ENCODE assay signal across 9 mouse cellular contexts in genomic region chr14:55604823-55605222, GRCm38 (mm10). TPM values are rescaled to one million over a fixed set of nuclear protein-coding genes. Genes with fewer than 3 reads are reported as not detected.
DNase-seq lines count a peak whose midpoint lies in the region; ATAC-seq lines count a peak whose summit lies in the region.
"Had no signal": no experiment of that assay in that cellular context is flagged by ENCODE, and none has a peak within 500 bp of the region (broad histone marks: within the 10 kb centered on the region; RNA-seq: fewer than 3 reads in every experiment).

No protein-coding gene starts in this region.

- 91% methylated on average over 11 of the region's 11 CpGs for WGBS in heart, embryonic 14.5 days
- 94% methylated on average over 11 of the region's 11 CpGs for WGBS in heart, embryonic 11.5 days (ENCODE audit: insufficient replicate concordance)
- WGBS in stomach, embryonic 14.5 days: 92% methylated on average over 11 of the region's 11 CpGs
- WGBS in forebrain, embryonic 12.5 days: 95% methylated on average over 11 of the region's 11 CpGs

- H3K27ac ChIP-seq in heart, embryonic 14.5 days (replicated peaks in 1 of 2; ENCODE audit: control insufficient read depth in 1 of 2, insufficient read depth in 1 of 2, low read depth in 2 of 2, low read length in 2 of 2): no peak overlapping the region
- no peak overlapping the region for H3K27ac ChIP-seq in heart, embryonic 11.5 days (ENCODE audit: low read depth, low read length)
- H3K27ac ChIP-seq in stomach, embryonic 14.5 days (ENCODE audit: low read length): no peak overlapping the region
- H3K27ac ChIP-seq in forebrain, embryonic 12.5 days: no peak overlapping the region
- H3K27ac ChIP-seq: neural tube, embryonic 12.5 days had no signal

- H3K4me1 ChIP-seq in heart, embryonic 14.5 days (ENCODE audit: control insufficient read depth in 2 of 2, insufficient read depth in 2 of 2, low read length in 2 of 2): peaks cover 7 to 8% of the 10 kb centered on the region in 2 experiments; a peak in 3 of 4 replicates
- H3K4me1 ChIP-seq in heart, embryonic 11.5 days (ENCODE audit: control insufficient read depth, insufficient read depth, low read length): peaks cover 11% of the 10 kb centered on the region; the same call in 1 of the 2 replicates
- H3K4me1 ChIP-seq in megakaryocyte, embryonic 14.5 days: peaks cover 62% of the 10 kb centered on the region
- H3K4me1 ChIP-seq in stomach, embryonic 14.5 days (ENCODE audit: control insufficient read depth, insufficient read depth, low read length): peaks cover 10% of the 10 kb centered on the region; the same call in 1 of the 2 replicates
- H3K4me1 ChIP-seq in forebrain, embryonic 12.5 days: peaks cover 12% of the 10 kb centered on the region
- H3K4me1 ChIP-seq: neural tube, embryonic 12.5 days had no signal

- no peaks in the 10 kb centered on the region for H3K27me3 ChIP-seq in heart, embryonic 14.5 days (ENCODE audit: control insufficient read depth, insufficient read depth, low read length)
- H3K27me3 ChIP-seq in heart, embryonic 11.5 days (ENCODE audit: control insufficient read depth, insufficient read depth, low read length): no peaks in the 10 kb centered on the region
- H3K27me3 ChIP-seq in megakaryocyte, embryonic 14.5 days (replicated peaks): no peaks in the 10 kb centered on the region
- H3K27me3 ChIP-seq in stomach, embryonic 14.5 days (ENCODE audit: control insufficient read depth, insufficient read depth, low read length): no peaks in the 10 kb centered on the region
- H3K27me3 ChIP-seq in forebrain, embryonic 12.5 days: no peaks in the 10 kb centered on the region
- H3K27me3 ChIP-seq: neural tube, embryonic 12.5 days had no signal

- peaks cover 84% of the 10 kb centered on the region for H3K36me3 ChIP-seq in heart, embryonic 14.5 days (ENCODE audit: control insufficient read depth, insufficient read depth, low read length)
- H3K36me3 ChIP-seq in heart, embryonic 11.5 days (ENCODE audit: control insufficient read depth, insufficient read depth, low read length): peaks cover 34% of the 10 kb centered on the region
- H3K36me3 ChIP-seq in megakaryocyte, embryonic 14.5 days (replicated peaks; ENCODE audit: low read length): peaks cover 88% of the 10 kb centered on the region
- H3K36me3 ChIP-seq in stomach, embryonic 14.5 days (ENCODE audit: control insufficient read depth, insufficient read depth, low read length): peaks cover 50% of the 10 kb centered on the region
- peaks cover 84% of the 10 kb centered on the region for H3K36me3 ChIP-seq in forebrain, embryonic 12.5 days (replicated peaks)

- peak overlapping the region; percentile 78 for H3K4me2 ChIP-seq in heart, embryonic 14.5 days (ENCODE audit: low read length)
- no peak overlapping the region; the same call in 1 of the 2 replicates for H3K4me2 ChIP-seq in heart, embryonic 11.5 days
- no peak overlapping the region; the same call in 1 of the 2 replicates for H3K4me2 ChIP-seq in stomach, embryonic 14.5 days (replicated peaks; ENCODE audit: low read depth, low read length)
- H3K4me2 ChIP-seq in forebrain, embryonic 12.5 days: no peak overlapping the region

- no peaks in the 10 kb centered on the region for H3K9me3 ChIP-seq in heart, embryonic 14.5 days (ENCODE audit: control insufficient read depth, low read length)
- no peaks in the 10 kb centered on the region for H3K9me3 ChIP-seq in heart, embryonic 11.5 days (replicated peaks; ENCODE audit: control insufficient read depth, low read length)
- no peaks in the 10 kb centered on the region for H3K9me3 ChIP-seq in megakaryocyte, embryonic 14.5 days
- no peaks in the 10 kb centered on the region for H3K9me3 ChIP-seq in stomach, embryonic 14.5 days (ENCODE audit: control insufficient read depth, low read depth, low read length)
- H3K9me3 ChIP-seq in forebrain, embryonic 12.5 days: no peaks in the 10 kb centered on the region
- H3K9me3 ChIP-seq: neural tube, embryonic 12.5 days had no signal

- no peak for ATAC-seq in heart, embryonic 14.5 days (ENCODE audit: insufficient number of reproducible peaks, insufficient read depth, low FRiP score, low read depth)
- no peak for ATAC-seq in heart, embryonic 11.5 days (replicated peaks; ENCODE audit: insufficient number of reproducible peaks, low FRiP score, low TSS enrichment)
- no peak for ATAC-seq in megakaryocyte, adult 5-6 weeks (ENCODE audit: poor library complexity, severe bottlenecking)
- 0 out of 2 replicates have a peak, but pooled peaks have one; percentile 7 for ATAC-seq in granulocyte monocyte progenitor cell, adult 5-6 weeks (replicated peaks; ENCODE audit: poor library complexity, severe bottlenecking)
- no peak for ATAC-seq in stomach, embryonic 14.5 days (ENCODE audit: insufficient number of reproducible peaks, insufficient read depth, low FRiP score, low read depth)
- ATAC-seq in forebrain, embryonic 12.5 days (ENCODE audit: low FRiP score): no peak

- H3K4me3 ChIP-seq in heart, embryonic 14.5 days (ENCODE audit: control insufficient read depth in 1 of 2, insufficient read depth in 1 of 2, low read depth in 1 of 2, low read length in 2 of 2): peak overlapping the region in 1 of 2 experiments; percentile 48; a peak in 1 of 4 replicates
- H3K4me3 ChIP-seq in heart, embryonic 11.5 days (ENCODE audit: low read depth, low read length): no peak overlapping the region
- H3K4me3 ChIP-seq in megakaryocyte, embryonic 14.5 days (replicated peaks): peak overlapping the region; percentile 95
- H3K4me3 ChIP-seq in stomach, embryonic 14.5 days (ENCODE audit: low read depth, low read length): no peak overlapping the region
- H3K4me3 ChIP-seq in forebrain, embryonic 12.5 days (replicated peaks): no peak overlapping the region
- H3K4me3 ChIP-seq: neural tube, embryonic 12.5 days had no signal

- H3K9ac ChIP-seq in heart, embryonic 14.5 days (ENCODE audit: low read length): no peak overlapping the region
- H3K9ac ChIP-seq in heart, embryonic 11.5 days (ENCODE audit: low read depth, low read length): no peak overlapping the region
- H3K9ac ChIP-seq in stomach, embryonic 14.5 days (replicated peaks; ENCODE audit: low read depth, low read length): 0 out of 2 replicates have a peak overlapping the region, but pooled peaks have one; percentile 11
- H3K9ac ChIP-seq in forebrain, embryonic 12.5 days: no peak overlapping the region

- no peak for DNase-seq in cerebellum, adult 9-10 months

RNA-seq across cellular contexts. Expression of gene Irf9, which starts 1.5 kb away (rescaled TPM):
- 9.8 and 10.1 TPM in 2 replicates for polyA plus RNA-seq in heart, embryonic 14.5 days (2014; fragmentation: Nextera tagmentation; extraction: Ambion mirVana)
- polyA plus RNA-seq in heart, embryonic 11.5 days (2014; fragmentation: Nextera tagmentation; extraction: Ambion mirVana): 6.4 and 7.5 TPM in 2 replicates
- 40.0 and 114 TPM in 2 replicates for polyA plus RNA-seq in megakaryocyte, embryonic 14.5 days (2012; ENCODE audit: insufficient read depth, low replicate concordance)
- 69.7 and 70.9 TPM in 2 replicates for total RNA-seq in megakaryocyte, adult 5-6 weeks (2015)
- 92.0 and 98.7 TPM in 2 replicates for total RNA-seq in megakaryocyte, adult 5-6 weeks (2017)
- total RNA-seq in granulocyte monocyte progenitor cell, adult 5-6 weeks (2014; fragmentation: Nextera tagmentation): 23.4 and 31.2 TPM in 2 replicates
- total RNA-seq in granulocyte monocyte progenitor cell, adult 5-6 weeks (2017): 21.9 and 27.4 TPM in 2 replicates
- 7.4 and 8.1 TPM in 2 replicates for polyA plus RNA-seq in stomach, embryonic 14.5 days (2014; fragmentation: Nextera tagmentation; extraction: Ambion mirVana)
- 9.8 and 10.3 TPM in 2 replicates for polyA plus RNA-seq in forebrain, embryonic 12.5 days (2016; fragmentation: Nextera tagmentation; extraction: Ambion mirVana)

RNA-seq across cellular contexts. Expression of gene Rec8, which starts 13.0 kb away (rescaled TPM):
- polyA plus RNA-seq in heart, embryonic 14.5 days (2014; fragmentation: Nextera tagmentation; extraction: Ambion mirVana): 7.1 and 10.2 TPM in 2 replicates
- 8.8 and 14.1 TPM in 2 replicates for polyA plus RNA-seq in heart, embryonic 11.5 days (2014; fragmentation: Nextera tagmentation; extraction: Ambion mirVana)
- 1.4 and 9.7 TPM in 2 replicates for polyA plus RNA-seq in megakaryocyte, embryonic 14.5 days (2012; ENCODE audit: insufficient read depth, low replicate concordance)
- 0.42 and 2.2 TPM in 2 replicates for total RNA-seq in megakaryocyte, adult 5-6 weeks (2015)
- total RNA-seq in megakaryocyte, adult 5-6 weeks (2017): 0.15 and 2.2 TPM in 2 replicates
- 1.0 TPM in 1 of 2 replicates, not detected in the other for total RNA-seq in granulocyte monocyte progenitor cell, adult 5-6 weeks (2014; fragmentation: Nextera tagmentation)
- total RNA-seq in granulocyte monocyte progenitor cell, adult 5-6 weeks (2017): 0.26 TPM in 1 of 2 replicates, not detected in the other
- 7.1 and 10.9 TPM in 2 replicates for polyA plus RNA-seq in stomach, embryonic 14.5 days (2014; fragmentation: Nextera tagmentation; extraction: Ambion mirVana)
- polyA plus RNA-seq in forebrain, embryonic 12.5 days (2016; fragmentation: Nextera tagmentation; extraction: Ambion mirVana): 7.2 and 8.5 TPM in 2 replicates

RNA-seq across cellular contexts. Expression of gene Rnf31, which starts 13.3 kb away (rescaled TPM):
- polyA plus RNA-seq in heart, embryonic 14.5 days (2014; fragmentation: Nextera tagmentation; extraction: Ambion mirVana): 12.7 and 13.1 TPM in 2 replicates
- polyA plus RNA-seq in heart, embryonic 11.5 days (2014; fragmentation: Nextera tagmentation; extraction: Ambion mirVana): 11.2 and 13.0 TPM in 2 replicates
- polyA plus RNA-seq in megakaryocyte, embryonic 14.5 days (2012; ENCODE audit: insufficient read depth, low replicate concordance): 17.1 and 20.4 TPM in 2 replicates
- 27.2 and 42.8 TPM in 2 replicates for total RNA-seq in megakaryocyte, adult 5-6 weeks (2015)
- 20.2 and 25.7 TPM in 2 replicates for total RNA-seq in megakaryocyte, adult 5-6 weeks (2017)
- 20.1 and 21.9 TPM in 2 replicates for total RNA-seq in granulocyte monocyte progenitor cell, adult 5-6 weeks (2014; fragmentation: Nextera tagmentation)
- 9.1 and 19.8 TPM in 2 replicates for total RNA-seq in granulocyte monocyte progenitor cell, adult 5-6 weeks (2017)
- 13.2 and 15.1 TPM in 2 replicates for polyA plus RNA-seq in stomach, embryonic 14.5 days (2014; fragmentation: Nextera tagmentation; extraction: Ambion mirVana)
- 18.2 and 20.8 TPM in 2 replicates for polyA plus RNA-seq in forebrain, embryonic 12.5 days (2016; fragmentation: Nextera tagmentation; extraction: Ambion mirVana)

RNA-seq across cellular contexts. Expression of gene Psme2, which starts 13.9 kb away (rescaled TPM):
- 225 and 229 TPM in 2 replicates for polyA plus RNA-seq in heart, embryonic 14.5 days (2014; fragmentation: Nextera tagmentation; extraction: Ambion mirVana)
- polyA plus RNA-seq in heart, embryonic 11.5 days (2014; fragmentation: Nextera tagmentation; extraction: Ambion mirVana): 222 and 223 TPM in 2 replicates
- 23.2 and 78.2 TPM in 2 replicates for polyA plus RNA-seq in megakaryocyte, embryonic 14.5 days (2012; ENCODE audit: insufficient read depth, low replicate concordance)
- total RNA-seq in megakaryocyte, adult 5-6 weeks (2015): 420 and 439 TPM in 2 replicates
- 286 and 332 TPM in 2 replicates for total RNA-seq in megakaryocyte, adult 5-6 weeks (2017)
- 330 and 352 TPM in 2 replicates for total RNA-seq in granulocyte monocyte progenitor cell, adult 5-6 weeks (2014; fragmentation: Nextera tagmentation)
- total RNA-seq in granulocyte monocyte progenitor cell, adult 5-6 weeks (2017): 225 and 247 TPM in 2 replicates
- polyA plus RNA-seq in stomach, embryonic 14.5 days (2014; fragmentation: Nextera tagmentation; extraction: Ambion mirVana): 296 and 307 TPM in 2 replicates
- polyA plus RNA-seq in forebrain, embryonic 12.5 days (2016; fragmentation: Nextera tagmentation; extraction: Ambion mirVana): 199 and 201 TPM in 2 replicates

RNA-seq across cellular contexts. Expression of gene Emc9, which starts 19.7 kb away (rescaled TPM):
- polyA plus RNA-seq in heart, embryonic 14.5 days (2014; fragmentation: Nextera tagmentation; extraction: Ambion mirVana): 22.6 and 22.7 TPM in 2 replicates
- 18.7 and 20.0 TPM in 2 replicates for polyA plus RNA-seq in heart, embryonic 11.5 days (2014; fragmentation: Nextera tagmentation; extraction: Ambion mirVana)
- polyA plus RNA-seq in megakaryocyte, embryonic 14.5 days (2012; ENCODE audit: insufficient read depth, low replicate concordance): 2.0 and 18.9 TPM in 2 replicates
- 11.2 and 15.9 TPM in 2 replicates for total RNA-seq in megakaryocyte, adult 5-6 weeks (2015)
- total RNA-seq in megakaryocyte, adult 5-6 weeks (2017): 8.2 and 10.5 TPM in 2 replicates
- total RNA-seq in granulocyte monocyte progenitor cell, adult 5-6 weeks (2014; fragmentation: Nextera tagmentation): 0.85 TPM in 1 of 2 replicates, not detected in the other
- 2.1 and 5.1 TPM in 2 replicates for total RNA-seq in granulocyte monocyte progenitor cell, adult 5-6 weeks (2017)
- polyA plus RNA-seq in stomach, embryonic 14.5 days (2014; fragmentation: Nextera tagmentation; extraction: Ambion mirVana): 5.9 and 7.1 TPM in 2 replicates
- polyA plus RNA-seq in forebrain, embryonic 12.5 days (2016; fragmentation: Nextera tagmentation; extraction: Ambion mirVana): 3.7 and 6.0 TPM in 2 replicates
